8 mouse cellular contexts compared by ENCODE assay signal in the genomic region with DNA sequence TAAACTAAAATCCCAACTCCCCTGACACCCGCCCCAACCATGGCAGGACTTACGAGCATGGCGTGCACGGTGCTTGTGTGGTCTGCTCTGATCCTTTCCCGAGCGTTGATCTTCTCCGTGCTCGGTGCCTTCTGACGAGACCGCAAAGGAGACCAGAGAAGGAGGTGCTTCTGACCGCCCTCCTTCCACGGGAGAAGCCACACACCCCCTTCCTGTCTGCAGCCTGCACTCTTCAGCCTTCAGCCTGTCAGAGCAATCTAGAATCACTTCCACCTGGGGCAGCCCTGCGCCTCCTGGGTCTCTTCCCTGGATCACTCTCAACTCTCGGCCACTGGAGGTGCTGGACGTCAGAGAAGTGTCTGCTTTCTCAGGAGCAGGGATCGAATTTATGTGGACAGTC.
A peak's percentile ranks its signal among the peaks of the same experiment; 100 is the strongest.
DNase-seq lines count a peak whose midpoint lies in the region; ATAC-seq lines count a peak whose summit lies in the region.
"Had no signal": no experiment of that assay in that cellular context is flagged by ENCODE, and none has a peak within 500 bp of the region (broad histone marks: within the 10 kb centered on the region; RNA-seq: fewer than 3 reads in every experiment).

No protein-coding gene starts in this region.

- no peak overlapping the region for H3K9ac ChIP-seq in midbrain, embryonic 11.5 days (ENCODE audit: low read length)
- H3K9ac ChIP-seq in midbrain, embryonic 15.5 days = no peak overlapping the region
- H3K9ac ChIP-seq in embryonic facial prominence, embryonic 12.5 days = no peak overlapping the region
- 0 out of 2 replicates have a peak overlapping the region, but pooled peaks have one; percentile 20 for H3K9ac ChIP-seq in intestine, embryonic 15.5 days

- H3K27me3 ChIP-seq in midbrain, embryonic 11.5 days (ENCODE audit: control insufficient read depth, insufficient read depth, low read length) = no peaks in the 10 kb centered on the region
- no peaks in the 10 kb centered on the region for H3K27me3 ChIP-seq in midbrain, embryonic 15.5 days (replicated peaks)
- H3K27me3 ChIP-seq in embryonic facial prominence, embryonic 12.5 days = no peaks in the 10 kb centered on the region
- H3K27me3 ChIP-seq in intestine, embryonic 15.5 days (replicated peaks) = no peaks in the 10 kb centered on the region

- no peaks in the 10 kb centered on the region for H3K36me3 ChIP-seq in midbrain, embryonic 11.5 days (ENCODE audit: control insufficient read depth, insufficient read depth, low read length)
- no peaks in the 10 kb centered on the region for H3K36me3 ChIP-seq in midbrain, embryonic 15.5 days (replicated peaks)
- no peaks in the 10 kb centered on the region; the same call in 1 of the 2 replicates for H3K36me3 ChIP-seq in embryonic facial prominence, embryonic 12.5 days
- peaks cover 17% of the 10 kb centered on the region; the same call in 1 of the 2 replicates for H3K36me3 ChIP-seq in intestine, embryonic 15.5 days

- no peak overlapping the region for H3K27ac ChIP-seq in midbrain, embryonic 11.5 days (ENCODE audit: low read depth, low read length)
- H3K27ac ChIP-seq in midbrain, embryonic 15.5 days = no peak overlapping the region
- H3K27ac ChIP-seq in embryonic facial prominence, embryonic 12.5 days = no peak overlapping the region
- H3K27ac ChIP-seq in intestine, embryonic 15.5 days = peak overlapping the region; percentile 32; the same call in 1 of the 2 replicates

- ATAC-seq in midbrain, embryonic 11.5 days (ENCODE audit: low FRiP score) = no peak
- ATAC-seq in midbrain, embryonic 15.5 days (replicated peaks) = no peak
- ATAC-seq in embryonic facial prominence, embryonic 12.5 days (ENCODE audit: insufficient number of reproducible peaks, insufficient read depth, low FRiP score, low TSS enrichment) = no peak
- peak; percentile 46; the same call in 1 of the 2 replicates for ATAC-seq in intestine, embryonic 15.5 days
- ATAC-seq: activated CD4-positive, CD25-positive, alpha-beta regulatory T cell, adult 4 months had no signal

- H3K4me3 ChIP-seq in midbrain, embryonic 11.5 days (ENCODE audit: low read depth, low read length) = no peak overlapping the region
- no peak overlapping the region for H3K4me3 ChIP-seq in midbrain, embryonic 15.5 days
- H3K4me3 ChIP-seq in embryonic facial prominence, embryonic 12.5 days = no peak overlapping the region
- no peak overlapping the region; the same call in 1 of the 2 replicates for H3K4me3 ChIP-seq in intestine, embryonic 15.5 days (replicated peaks)

- DNase-seq in midbrain, embryonic 11.5 days (ENCODE audit: low spot score, missing footprints) = peak; percentile 75
- DNase-seq in skeletal muscle tissue, adult 2 months (ENCODE audit: low read depth, low spot score) = peak; percentile 93
- no peak for DNase-seq in urinary bladder, postnatal 10 days (ENCODE audit: low spot score)
- DNase-seq in right cerebral cortex, postnatal 10 days (ENCODE audit: low spot score in 2 of 2) = no peak

- 54% methylated on average over 16 of the region's 16 CpGs for WGBS in midbrain, embryonic 11.5 days
- whole genome bisulfite sequencing in midbrain, embryonic 15.5 days = 51% methylated on average over 16 of the region's 16 CpGs
- 29% methylated on average over 16 of the region's 16 CpGs for whole genome bisulfite sequencing in embryonic facial prominence, embryonic 12.5 days
- 26% methylated on average over 16 of the region's 16 CpGs for WGBS in intestine, embryonic 15.5 days

- peaks cover 2% of the 10 kb centered on the region; the same call in 1 of the 2 replicates for H3K4me1 ChIP-seq in midbrain, embryonic 11.5 days (ENCODE audit: control insufficient read depth, insufficient read depth, low read length)
- H3K4me1 ChIP-seq in midbrain, embryonic 15.5 days = peaks cover 7% of the 10 kb centered on the region
- H3K4me1 ChIP-seq in embryonic facial prominence, embryonic 12.5 days = peaks cover 9% of the 10 kb centered on the region; the same call in 1 of the 2 replicates
- peaks cover 11% of the 10 kb centered on the region; the same call in 1 of the 2 replicates for H3K4me1 ChIP-seq in intestine, embryonic 15.5 days (replicated peaks)

- no peaks in the 10 kb centered on the region for H3K9me3 ChIP-seq in midbrain, embryonic 11.5 days (ENCODE audit: control insufficient read depth, low read length)
- H3K9me3 ChIP-seq in midbrain, embryonic 15.5 days = no peaks in the 10 kb centered on the region
- no peaks in the 10 kb centered on the region for H3K9me3 ChIP-seq in embryonic facial prominence, embryonic 12.5 days
- H3K9me3 ChIP-seq in intestine, embryonic 15.5 days = no peaks in the 10 kb centered on the region

- no peak overlapping the region for H3K4me2 ChIP-seq in midbrain, embryonic 11.5 days
- no peak overlapping the region for H3K4me2 ChIP-seq in midbrain, embryonic 15.5 days
- H3K4me2 ChIP-seq in embryonic facial prominence, embryonic 12.5 days (replicated peaks) = peak overlapping the region; percentile 38
- H3K4me2 ChIP-seq in intestine, embryonic 15.5 days (replicated peaks) = peak overlapping the region; percentile 45

Comparison
In these comparisons a context has a peak if more than half of its experiments do, and no peak if none do; other contexts are left out.
1. DNase-seq: peak in midbrain, embryonic 11.5 days (single experiment) and skeletal muscle tissue, adult 2 months (single experiment); none in urinary bladder, postnatal 10 days (single experiment) and right cerebral cortex, postnatal 10 days (0 of 2).
2. H3K4me2 ChIP-seq: peak in embryonic facial prominence, embryonic 12.5 days (single experiment) and intestine, embryonic 15.5 days (single experiment); none in midbrain, embryonic 11.5 days (single experiment) and midbrain, embryonic 15.5 days (single experiment).